Mouse (Mus musculus): ENCODE results near the gene Pkp4. TPM values are rescaled to one million over a fixed set of nuclear protein-coding genes. Genes with fewer than 3 reads are reported as not detected.

Pkp4 gene
- polyA plus RNA-seq, 1 experiment from 2014 or later = 14.7 TPM

DNA sequence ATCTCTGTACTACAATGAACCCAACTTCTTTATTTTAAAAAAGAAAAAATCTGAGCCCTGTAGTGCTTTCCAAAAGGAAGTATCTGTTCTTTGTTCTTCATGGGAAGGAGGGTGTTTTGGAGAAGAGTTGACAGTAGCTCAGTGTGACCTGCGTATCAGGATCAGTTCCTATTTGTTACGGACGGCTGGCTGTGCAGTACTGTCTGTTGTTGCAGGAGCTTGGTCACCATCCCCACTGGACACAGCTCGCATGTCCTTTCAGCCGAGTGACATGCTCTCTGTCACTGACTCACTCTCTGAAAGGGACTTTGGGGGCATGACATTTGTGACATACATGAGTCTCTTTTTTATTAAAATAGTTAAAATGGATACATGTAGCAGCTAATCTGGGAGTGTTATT is 47.1 kb downstream of the Pkp4 start:
- DNase-seq (ENCODE audit: low spot score) = no peak
- no peaks in the 10 kb centered on the region for H3K36me3 ChIP-seq
- no peak overlapping the region for H3K4me3 ChIP-seq
- H3K27me3 ChIP-seq (ENCODE audit: insufficient read depth, poor library complexity, severe bottlenecking) = no peaks in the 10 kb centered on the region
- H3K9me3 ChIP-seq = no peaks in the 10 kb centered on the region
- H3K27ac ChIP-seq = no peak overlapping the region; the same call in 1 of the 2 replicates
- peaks cover 17% of the 10 kb centered on the region for H3K4me1 ChIP-seq (replicated peaks)
- 35% methylated on average over 5 of the region's 5 CpGs for WGBS

DNA sequence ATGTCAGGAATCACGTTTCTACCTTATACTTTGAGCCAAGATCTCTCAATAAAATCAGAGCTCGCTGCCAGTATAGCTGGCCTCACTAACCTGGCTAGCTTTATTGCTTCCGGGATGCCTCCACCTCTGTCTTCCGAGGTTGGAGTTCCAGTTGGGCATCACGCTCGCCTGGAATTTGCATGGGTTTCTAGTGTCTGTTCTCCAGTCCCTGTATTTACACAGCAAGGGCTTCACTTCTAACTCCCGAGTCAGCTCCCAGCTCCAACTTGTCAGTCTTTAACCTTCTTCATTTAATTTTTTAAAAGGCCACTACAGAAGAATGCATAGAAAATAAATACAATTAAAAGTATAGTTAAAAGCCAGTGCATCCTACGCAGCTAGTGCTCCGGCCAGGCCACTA is 47.6 kb downstream of the Pkp4 start:
- Histone ChIP-seq H3K27me3 (ENCODE audit: insufficient read depth, poor library complexity, severe bottlenecking) (no peaks in the 10 kb centered on the region), H3K4me3 (no peak overlapping the region), H3K27ac (no peak overlapping the region), H3K4me1 (replicated peaks) (peaks cover 17% of the 10 kb centered on the region), H3K9me3 (no peaks in the 10 kb centered on the region), H3K36me3 (no peaks in the 10 kb centered on the region)
- DNase-seq (ENCODE audit: low spot score) = no peak
- WGBS = 80% methylated on average over 9 of the region's 9 CpGs

DNA sequence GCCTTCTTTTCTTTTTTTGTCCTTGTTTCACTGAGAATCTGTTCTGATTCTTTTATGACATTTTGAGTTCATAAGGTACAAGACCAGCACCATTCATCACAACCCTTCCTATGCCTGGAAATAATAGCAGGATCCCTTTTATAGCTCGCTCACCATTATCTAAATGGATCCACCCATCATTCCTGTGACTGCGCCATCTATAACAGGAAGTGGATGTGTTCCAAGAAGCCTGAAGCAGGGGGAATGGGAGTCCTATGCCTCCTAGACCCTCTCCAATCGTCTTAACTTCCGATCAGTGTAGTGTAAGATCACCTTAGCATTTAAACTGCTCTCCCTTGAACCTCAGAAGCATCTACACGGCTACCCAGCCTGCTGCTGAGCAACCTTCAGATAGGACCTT is 50.4 kb downstream of the Pkp4 start:
- Histone ChIP-seq H3K9me3 (no peaks in the 10 kb centered on the region), H3K27me3 (ENCODE audit: insufficient read depth, poor library complexity, severe bottlenecking) (no peaks in the 10 kb centered on the region), H3K36me3 (peaks cover 3% of the 10 kb centered on the region; the same call in 1 of the 2 replicates), H3K4me1 (replicated peaks) (peaks cover 13% of the 10 kb centered on the region), H3K27ac (no peak overlapping the region), H3K4me3 (no peak overlapping the region)
- WGBS = 91% methylated on average over 5 of the region's 5 CpGs
- DNase-seq (ENCODE audit: low spot score) = no peak

DNA sequence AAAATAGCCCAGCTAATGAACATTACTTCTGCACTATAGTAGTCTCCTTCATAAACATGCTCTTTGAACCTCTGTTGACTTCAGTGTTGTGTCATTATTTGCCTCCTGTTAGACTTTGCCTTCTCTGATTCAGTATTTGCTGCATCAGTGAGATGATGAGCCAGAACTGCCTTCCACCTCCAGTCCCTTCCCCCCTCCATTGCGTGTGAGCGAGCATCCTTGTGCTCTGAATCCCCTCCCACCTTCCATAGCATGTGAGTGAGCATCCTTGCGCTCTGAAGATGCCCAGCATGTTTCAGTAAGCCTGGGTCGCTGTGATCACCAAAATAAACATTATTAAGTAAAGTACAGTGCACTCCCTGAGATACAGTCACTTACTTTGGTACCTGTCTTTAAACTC is 51.8 kb downstream of the Pkp4 start:
- 90% methylated on average over 4 of the region's 4 CpGs for WGBS
- Histone ChIP-seq H3K4me3 (no peak overlapping the region), H3K9me3 (no peaks in the 10 kb centered on the region), H3K27me3 (ENCODE audit: insufficient read depth, poor library complexity, severe bottlenecking) (no peaks in the 10 kb centered on the region), H3K36me3 (peaks cover 9% of the 10 kb centered on the region), H3K27ac (no peak overlapping the region), H3K4me1 (replicated peaks) (peaks cover 6% of the 10 kb centered on the region)
- no peak for DNase-seq (ENCODE audit: low spot score)

DNA sequence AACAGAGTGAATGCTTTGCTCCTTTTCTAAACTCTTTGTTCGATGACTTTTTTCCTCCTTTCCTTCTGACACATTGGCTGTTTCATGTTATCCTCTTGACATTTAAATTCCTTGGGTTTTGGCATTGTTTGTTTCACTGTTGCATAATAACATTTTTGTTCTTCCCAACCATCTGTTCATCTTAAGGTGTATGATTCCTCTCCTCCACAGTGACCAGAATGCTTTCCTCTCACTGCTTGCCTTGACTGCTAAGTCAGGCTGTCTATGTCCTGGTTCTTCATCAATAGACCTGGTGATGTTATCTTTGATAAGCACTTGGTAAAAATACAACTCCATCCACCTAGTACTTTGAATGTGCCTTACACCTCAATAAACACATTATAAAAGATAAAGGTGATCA is 52.2 kb downstream of the Pkp4 start:
- DNase-seq (ENCODE audit: low spot score) = no peak
- 98% methylated on average over 1 of the region's 1 CpGs for WGBS
- Histone ChIP-seq H3K27ac (no peak overlapping the region), H3K4me3 (no peak overlapping the region), H3K4me1 (replicated peaks) (peaks cover 2% of the 10 kb centered on the region; the same call in 1 of the 2 replicates), H3K36me3 (peaks cover 9% of the 10 kb centered on the region), H3K9me3 (no peaks in the 10 kb centered on the region), H3K27me3 (ENCODE audit: insufficient read depth, poor library complexity, severe bottlenecking) (no peaks in the 10 kb centered on the region)

DNA sequence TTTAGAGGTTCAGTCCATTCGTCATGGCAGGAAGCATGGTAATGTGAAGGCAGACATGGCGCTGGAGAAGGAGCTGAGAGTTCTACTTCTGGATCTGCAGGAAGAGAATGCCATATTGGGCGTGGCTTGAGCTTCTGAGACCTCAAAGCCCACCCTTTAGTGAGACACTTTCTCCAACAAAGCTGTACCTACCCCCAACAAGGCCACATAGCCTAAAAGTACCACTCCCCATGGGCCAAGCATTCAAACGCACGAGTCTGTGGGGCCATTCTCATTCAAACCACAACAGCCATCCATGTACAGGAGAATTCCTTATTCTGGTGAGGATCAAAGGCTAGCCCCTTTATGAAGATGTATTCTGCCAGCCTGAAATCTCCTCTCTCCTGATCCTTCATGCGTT is 57.3 kb downstream of the Pkp4 start:
- H3K27ac ChIP-seq = no peak overlapping the region
- no peaks in the 10 kb centered on the region for H3K27me3 ChIP-seq (ENCODE audit: insufficient read depth, poor library complexity, severe bottlenecking)
- peaks cover 9% of the 10 kb centered on the region for H3K36me3 ChIP-seq
- DNase-seq (ENCODE audit: low spot score) = no peak
- 88% methylated on average over 6 of the region's 6 CpGs for WGBS
- no peak overlapping the region for H3K4me3 ChIP-seq
- no peaks in the 10 kb centered on the region for H3K4me1 ChIP-seq (replicated peaks)
- no peaks in the 10 kb centered on the region for H3K9me3 ChIP-seq

DNA sequence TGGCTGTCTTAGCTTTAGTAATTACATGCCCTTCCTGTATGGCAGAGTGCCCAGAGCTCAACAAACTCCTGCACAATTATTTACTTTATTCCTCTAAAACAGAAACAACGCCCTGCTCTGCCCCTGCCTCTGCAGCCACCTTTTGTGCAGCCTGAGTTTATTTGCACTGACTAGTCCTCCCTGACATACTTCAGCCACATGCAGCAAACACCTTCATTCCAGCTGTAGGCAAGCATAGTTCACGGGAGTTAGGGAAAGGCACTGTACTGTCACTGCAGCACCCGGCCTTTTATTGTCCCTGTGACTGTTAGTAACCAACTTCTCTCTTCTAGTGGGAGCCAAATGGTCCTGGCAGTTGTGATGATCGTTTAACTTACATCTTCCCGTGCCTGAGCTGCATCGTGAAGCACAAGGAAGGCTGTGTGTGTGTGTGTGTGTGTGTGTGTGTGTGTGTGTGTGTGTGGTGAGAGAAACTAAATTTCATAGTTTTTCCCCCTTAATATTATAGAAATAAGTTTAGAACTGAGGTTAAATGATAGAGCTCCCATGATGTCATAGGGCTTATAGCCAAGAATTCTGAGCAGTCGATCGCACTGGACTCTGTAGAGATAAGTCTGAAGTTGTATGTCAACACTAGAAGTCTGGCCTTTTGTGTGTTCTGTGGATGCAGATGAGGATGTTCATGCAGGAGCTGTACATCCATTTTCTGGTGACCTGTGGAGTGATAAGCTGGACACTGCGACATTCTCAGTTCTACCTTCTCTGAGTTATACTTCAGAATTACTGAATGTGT is 59.5 kb downstream of the Pkp4 start:
- Histone ChIP-seq H3K27me3 (ENCODE audit: insufficient read depth, poor library complexity, severe bottlenecking) (no peaks in the 10 kb centered on the region), H3K36me3 (peaks cover 7% of the 10 kb centered on the region), H3K27ac (no peak overlapping the region), H3K4me1 (replicated peaks) (no peaks in the 10 kb centered on the region), H3K4me3 (no peak overlapping the region), H3K9me3 (no peaks in the 10 kb centered on the region)
- DNase-seq (ENCODE audit: low spot score) = no peak
- 88% methylated on average over 9 of the region's 9 CpGs for WGBS

DNA sequence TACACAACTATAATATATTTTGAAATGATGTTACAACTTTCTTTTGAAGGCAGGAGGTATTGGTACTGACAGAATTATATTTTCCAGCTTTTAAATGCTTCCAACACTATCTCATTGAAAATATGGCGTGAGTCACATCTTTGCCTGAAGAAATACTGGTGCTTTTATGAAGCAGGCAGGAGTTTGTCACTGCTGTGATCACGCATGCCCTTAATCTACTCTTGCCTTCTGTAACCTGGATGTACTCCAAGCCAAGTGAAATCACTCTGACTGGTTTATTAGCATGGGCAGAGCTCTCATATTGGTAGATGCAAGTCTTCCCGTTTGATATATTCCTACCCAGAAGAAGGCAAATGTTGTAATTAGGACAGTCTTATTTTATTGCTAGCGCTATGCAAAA is 65.7 kb downstream of the Pkp4 start:
- Histone ChIP-seq H3K27me3 (ENCODE audit: insufficient read depth, poor library complexity, severe bottlenecking) (no peaks in the 10 kb centered on the region), H3K9me3 (no peaks in the 10 kb centered on the region), H3K4me3 (no peak overlapping the region), H3K27ac (no peak overlapping the region), H3K36me3 (no peaks in the 10 kb centered on the region), H3K4me1 (replicated peaks) (0 out of 2 replicates have a peak, but pooled peaks cover 4% of the 10 kb centered on the region)
- WGBS = 92% methylated on average over 4 of the region's 4 CpGs
- no peak for DNase-seq (ENCODE audit: low spot score)

DNA sequence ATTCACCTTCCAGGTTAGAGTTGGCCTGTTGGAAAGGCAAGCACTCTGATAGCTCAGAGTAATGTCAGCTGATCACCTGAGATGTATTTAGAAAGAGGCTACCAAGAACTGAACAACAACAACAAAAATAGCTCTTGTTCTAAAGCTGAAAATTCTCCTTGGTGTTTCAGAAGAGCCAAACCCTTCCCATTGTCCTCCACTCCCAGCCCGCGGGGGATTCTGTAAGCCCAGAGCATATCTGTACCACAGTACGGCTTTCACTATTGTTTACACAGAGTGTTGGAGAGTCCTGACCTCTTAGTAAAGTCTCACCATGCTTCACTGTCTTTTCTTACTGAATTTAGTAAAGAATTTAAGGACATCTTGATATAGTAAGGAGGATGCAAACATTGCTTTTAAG is 66.4 kb downstream of the Pkp4 start:
- no peak for DNase-seq (ENCODE audit: low spot score)
- Histone ChIP-seq H3K4me3 (no peak overlapping the region), H3K27me3 (ENCODE audit: insufficient read depth, poor library complexity, severe bottlenecking) (no peaks in the 10 kb centered on the region), H3K27ac (no peak overlapping the region), H3K36me3 (peaks cover 6% of the 10 kb centered on the region), H3K4me1 (replicated peaks) (0 out of 2 replicates have a peak, but pooled peaks cover 4% of the 10 kb centered on the region), H3K9me3 (no peaks in the 10 kb centered on the region)
- 83% methylated on average over 3 of the region's 3 CpGs for WGBS

DNA sequence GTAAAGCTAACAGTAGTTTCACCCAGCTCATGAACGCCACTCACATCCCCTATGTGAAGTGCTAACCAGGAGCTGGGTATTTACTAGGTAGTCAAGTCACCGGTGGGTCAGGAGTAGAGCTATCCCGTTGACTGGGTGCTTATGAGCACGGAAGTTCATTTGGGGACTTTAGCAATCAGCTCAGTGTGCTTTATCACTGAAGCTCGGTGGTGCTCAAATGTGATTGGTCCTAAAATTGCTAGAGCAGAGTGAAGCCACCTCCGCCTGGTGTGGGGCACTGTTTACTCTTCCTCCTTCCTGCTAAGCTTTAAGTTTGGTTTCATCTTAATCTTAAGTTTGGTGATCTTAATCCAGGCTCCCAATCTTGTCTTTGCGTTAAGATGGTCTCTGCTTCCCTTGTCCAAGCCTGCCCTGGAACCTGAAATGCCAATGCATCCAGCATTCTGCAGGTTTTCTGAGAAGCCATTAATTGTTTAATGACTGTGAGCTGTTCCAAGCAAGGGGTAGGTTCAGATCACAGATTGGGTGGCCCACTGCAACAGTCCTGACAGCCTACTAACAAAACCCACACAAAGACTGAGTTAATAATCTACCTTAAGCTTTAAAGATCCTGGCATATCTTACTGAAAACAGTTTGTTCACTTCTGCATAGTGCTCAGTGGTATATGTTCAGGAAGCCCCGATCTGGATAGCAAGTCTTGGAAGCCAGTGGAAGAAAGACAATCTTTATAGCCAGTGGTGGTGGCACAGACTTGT is 67.0 kb downstream of the Pkp4 start:
- Histone ChIP-seq H3K27me3 (ENCODE audit: insufficient read depth, poor library complexity, severe bottlenecking) (no peaks in the 10 kb centered on the region), H3K4me3 (no peak overlapping the region), H3K27ac (no peak overlapping the region), H3K9me3 (no peaks in the 10 kb centered on the region), H3K36me3 (peaks cover 8% of the 10 kb centered on the region), H3K4me1 (replicated peaks) (0 out of 2 replicates have a peak, but pooled peaks cover 4% of the 10 kb centered on the region)
- WGBS = 89% methylated on average over 8 of the region's 8 CpGs
- no peak for DNase-seq (ENCODE audit: low spot score)

DNA sequence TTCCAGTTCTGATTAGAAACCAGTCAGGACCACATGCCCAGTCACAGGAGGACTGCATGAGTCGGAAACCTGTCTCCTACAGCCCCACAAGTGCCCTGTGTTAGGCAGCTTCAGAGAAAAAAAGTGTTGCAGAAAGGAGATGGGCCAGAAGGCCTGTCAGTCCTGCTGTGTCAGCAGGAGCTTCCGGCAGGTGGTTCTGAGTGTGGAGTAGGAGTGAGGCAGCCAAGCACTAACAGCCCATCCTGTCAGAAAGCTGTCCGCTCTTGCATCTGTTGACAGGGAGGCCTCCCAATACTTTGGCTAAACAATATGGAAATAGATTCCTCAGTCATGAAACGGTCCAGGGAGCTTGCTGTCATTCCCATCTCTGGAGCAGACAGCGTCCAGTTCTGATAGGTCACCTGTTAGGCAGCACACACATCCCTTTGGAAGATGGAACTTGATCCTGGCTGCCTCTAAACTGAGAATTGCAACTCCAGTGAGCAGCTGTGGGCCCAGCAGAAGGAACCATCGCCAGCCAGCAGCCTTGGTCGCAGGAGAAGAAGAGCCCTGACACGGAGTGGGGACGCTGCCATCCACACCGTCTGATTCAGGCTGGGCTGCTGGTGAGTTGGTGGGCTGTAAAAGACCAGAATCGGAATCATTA is 68.7 kb downstream of the Pkp4 start:
- Histone ChIP-seq H3K4me1 (replicated peaks) (0 out of 2 replicates have a peak, but pooled peaks cover 4% of the 10 kb centered on the region), H3K27me3 (ENCODE audit: insufficient read depth, poor library complexity, severe bottlenecking) (no peaks in the 10 kb centered on the region), H3K4me3 (no peak overlapping the region), H3K9me3 (no peaks in the 10 kb centered on the region), H3K27ac (no peak overlapping the region), H3K36me3 (peaks cover 8% of the 10 kb centered on the region)
- DNase-seq (ENCODE audit: low spot score) = no peak
- WGBS = 86% methylated on average over 11 of the region's 11 CpGs

DNA sequence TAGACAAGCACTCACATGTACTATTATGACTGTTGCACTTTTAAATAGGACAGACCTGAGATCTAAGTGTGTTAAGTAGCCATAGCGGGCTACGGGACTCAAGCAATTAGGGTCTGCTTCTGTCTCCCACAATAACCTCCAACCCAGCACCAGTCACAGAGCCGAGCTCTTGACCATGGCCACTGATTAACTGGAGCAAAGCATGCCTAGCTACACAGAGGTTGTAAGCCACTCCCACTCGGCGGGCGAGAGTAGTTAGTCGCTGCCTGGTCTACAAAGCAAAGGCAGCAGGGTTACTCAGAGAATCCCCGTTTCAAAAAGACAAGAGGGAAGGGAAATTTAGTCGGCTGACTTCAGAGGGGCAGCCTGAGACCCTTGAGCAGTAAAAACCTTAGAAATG is 70.0 kb downstream of the Pkp4 start:
- Histone ChIP-seq H3K9me3 (no peaks in the 10 kb centered on the region), H3K27me3 (ENCODE audit: insufficient read depth, poor library complexity, severe bottlenecking) (no peaks in the 10 kb centered on the region), H3K4me3 (no peak overlapping the region), H3K36me3 (peaks cover 8% of the 10 kb centered on the region), H3K27ac (no peak overlapping the region), H3K4me1 (replicated peaks) (0 out of 2 replicates have a peak, but pooled peaks cover 4% of the 10 kb centered on the region)
- DNase-seq (ENCODE audit: low spot score) = no peak
- 52% methylated on average over 9 of the region's 9 CpGs for WGBS

DNA sequence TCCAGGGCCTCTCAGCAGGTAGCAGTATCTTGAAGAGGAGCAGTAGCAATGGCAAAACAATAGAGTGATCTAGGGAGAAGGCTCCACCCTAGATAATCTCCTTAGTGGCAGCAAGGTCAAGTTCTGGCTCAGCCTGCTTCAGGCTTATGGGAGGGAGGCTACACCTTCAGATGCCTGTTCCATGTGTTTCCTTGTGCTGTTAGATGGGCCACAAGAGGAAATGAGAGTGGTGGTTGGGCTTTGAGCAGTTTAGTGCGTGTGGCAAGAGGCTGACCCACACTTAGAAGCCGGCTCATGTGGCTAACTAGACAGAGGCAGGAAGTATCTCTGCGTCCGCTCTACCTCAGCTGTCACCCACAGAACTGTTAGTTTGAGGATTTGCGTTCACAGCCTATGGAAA is 70.9 kb downstream of the Pkp4 start:
- Histone ChIP-seq H3K27me3 (ENCODE audit: insufficient read depth, poor library complexity, severe bottlenecking) (no peaks in the 10 kb centered on the region), H3K4me1 (replicated peaks) (0 out of 2 replicates have a peak, but pooled peaks cover 4% of the 10 kb centered on the region), H3K4me3 (no peak overlapping the region), H3K27ac (no peak overlapping the region), H3K36me3 (peaks cover 8% of the 10 kb centered on the region), H3K9me3 (no peaks in the 10 kb centered on the region)
- no peak for DNase-seq (ENCODE audit: low spot score)
- 95% methylated on average over 5 of the region's 5 CpGs for WGBS
